Mouse (Mus musculus) left cerebral cortex, adult 18-20 months (tissue): Measurements from ENCODE around the gene Plekho2. TPM values are rescaled to one million over a fixed set of nuclear protein-coding genes. Genes with fewer than 3 reads are reported as not detected.

Experiments
- DNase-seq, 2 experiments: peaks; one replicate each; pipeline ENCODE4 v3.0.0; 2021 to 2022; ENCODE audit warnings: low spot score in 2 of 2, mixed read lengths in 1 of 2
- long read RNA-seq, 2 experiments: library from polyadenylated mRNA; stranded (forward); transcript quantifications; one replicate each; pipeline ENCODE4 v2.0.0; 2021
- total RNA-seq, 2 experiments: library from RNA; stranded (reverse); gene quantifications; 2 replicates each; pipeline ENCODE4 v1.2.3; 2021

Plekho2 gene
- 10 to 100 TPM; 11.6 to 18.2 TPM for total RNA-seq
- long read RNA-seq, experiment 1, transcript Plekho2-201 (6 exons, 3,273 nt): major isoform, 6 of 12 reads
- long read RNA-seq, experiment 1, partial matches to known transcripts: 2 of 12 reads
- long read RNA-seq, experiment 1, other reads (novel, unspliced or antisense): 4 of 12 reads
- long read RNA-seq, experiment 2, transcript Plekho2-201 (6 exons, 3,273 nt): major isoform, 9 of 12 reads
- long read RNA-seq, experiment 2, partial matches to known transcripts: 1 of 12 reads
- long read RNA-seq, experiment 2, other reads (novel, unspliced or antisense): 2 of 12 reads

- DNase-seq: peak; percentile 72 to 81
These were observed at the start of gene Plekho2 for GRCm38 (mm10) chr9:65579781-65580371. Plekho2 (minus strand) TSS chr9:65580040.

- no peak for DNase-seq
These were observed 49.4 kb upstream of the Plekho2 start, which contains the start of gene Rbpms2 for GRCm38 (mm10) chr9:65629025-65629766. Rbpms2 (plus strand) TSS chr9:65629648.

DNA sequence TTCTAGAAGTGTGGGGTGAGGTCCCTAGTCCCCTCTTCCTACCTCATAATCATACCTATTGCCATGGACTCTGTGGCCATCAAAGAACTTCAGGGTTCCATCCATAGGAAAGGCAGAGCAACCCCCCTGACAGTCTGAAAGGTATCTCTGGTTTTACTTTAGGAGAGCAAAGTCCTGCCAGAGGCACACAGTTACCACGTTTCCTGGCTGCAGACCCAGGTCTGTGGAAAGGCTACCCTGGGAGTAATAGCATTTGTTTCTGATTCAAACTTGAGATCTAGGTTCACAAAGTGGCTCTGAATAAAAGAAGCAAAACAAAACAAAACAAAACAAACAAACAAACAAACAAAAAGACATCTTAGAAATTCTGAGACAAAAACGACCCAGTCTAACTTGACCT lies 44.4 kb upstream of the Plekho2 start:
- no peak for DNase-seq

DNA sequence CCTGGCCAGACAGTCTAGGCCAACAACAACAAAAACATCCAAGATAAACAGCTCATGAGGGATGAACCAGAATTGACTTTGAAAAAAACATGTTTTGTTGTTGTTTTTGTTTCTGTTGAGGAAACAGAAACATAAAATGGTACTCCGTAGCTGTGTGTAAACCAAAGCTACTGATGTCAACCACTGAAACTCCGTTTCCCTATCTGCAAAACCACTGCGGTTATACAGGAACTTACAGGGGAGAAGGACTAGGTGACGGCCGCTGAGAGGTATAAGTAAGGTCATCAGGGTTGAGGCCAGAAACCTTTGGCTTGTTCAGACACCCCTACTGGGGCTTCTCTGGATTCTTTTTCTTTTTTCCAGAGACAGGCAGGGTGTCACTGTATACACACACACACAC lies 43.0 kb upstream of the Plekho2 start:
- DNase-seq: no peak

DNA sequence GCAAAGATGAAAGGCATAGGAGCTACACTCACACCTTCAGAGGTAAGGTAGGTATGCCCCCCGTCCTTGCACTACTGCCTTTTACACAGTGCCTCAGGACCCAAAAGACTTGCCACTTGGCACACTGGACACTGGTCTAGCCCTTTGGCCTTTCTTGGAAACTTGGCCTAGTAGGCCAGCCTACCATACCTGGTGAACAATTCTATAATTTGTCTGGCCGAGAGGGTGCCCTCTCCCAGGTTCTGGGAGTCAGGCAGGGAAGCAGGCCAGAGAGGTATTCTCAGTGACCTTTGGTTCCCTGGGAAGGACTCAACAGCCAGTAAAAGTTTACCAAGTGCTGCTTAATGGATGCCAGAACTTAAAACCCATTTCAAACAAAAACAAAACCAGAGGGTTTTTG lies 41.8 kb upstream of the Plekho2 start:
- DNase-seq: no peak

GRCm38 (mm10) chr9:65621196-65621595 lies 41.4 kb upstream of the Plekho2 start:
- DNase-seq: no peak

DNA sequence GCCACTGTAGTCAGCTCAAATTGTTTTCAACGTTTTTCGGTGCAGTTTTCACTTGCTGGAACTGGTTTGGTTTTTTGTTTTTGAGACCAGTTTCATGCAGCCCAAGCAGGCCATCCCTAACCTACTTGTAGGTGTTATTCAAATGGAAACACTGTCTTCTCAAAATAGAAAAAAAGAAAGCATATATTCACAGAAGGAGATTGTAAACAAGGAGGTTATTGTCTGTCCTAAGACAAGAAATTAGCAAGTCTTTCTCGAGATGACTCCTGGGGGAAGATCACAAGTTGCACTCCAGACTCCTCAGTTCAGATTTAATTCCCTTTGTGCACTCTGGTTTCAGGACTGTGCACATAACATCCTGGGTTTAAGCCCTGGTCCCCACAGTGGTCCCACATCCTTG lies 39.5 kb upstream of the Plekho2 start:
- no peak for DNase-seq

DNA sequence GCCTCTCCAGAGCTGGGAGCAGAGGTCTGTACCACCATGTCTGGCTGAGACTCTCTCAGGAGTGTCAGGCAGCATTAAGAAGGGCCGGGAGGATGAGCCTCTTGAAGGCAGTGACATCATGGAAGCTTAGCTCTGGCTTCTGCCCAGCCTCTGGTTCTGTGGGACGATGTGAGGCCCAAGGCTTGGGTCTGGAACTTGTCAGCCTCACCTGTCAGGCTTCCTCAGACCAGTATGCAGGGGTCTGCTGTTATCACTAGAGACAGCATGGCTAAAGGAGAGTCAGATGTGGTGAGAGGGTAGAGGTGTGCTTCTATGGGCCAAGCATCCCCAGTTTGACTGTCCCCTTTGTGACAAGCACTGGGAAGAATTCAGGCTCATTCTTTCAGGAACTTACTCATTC lies 33.3 kb upstream of the Plekho2 start:
- no peak for DNase-seq

DNA sequence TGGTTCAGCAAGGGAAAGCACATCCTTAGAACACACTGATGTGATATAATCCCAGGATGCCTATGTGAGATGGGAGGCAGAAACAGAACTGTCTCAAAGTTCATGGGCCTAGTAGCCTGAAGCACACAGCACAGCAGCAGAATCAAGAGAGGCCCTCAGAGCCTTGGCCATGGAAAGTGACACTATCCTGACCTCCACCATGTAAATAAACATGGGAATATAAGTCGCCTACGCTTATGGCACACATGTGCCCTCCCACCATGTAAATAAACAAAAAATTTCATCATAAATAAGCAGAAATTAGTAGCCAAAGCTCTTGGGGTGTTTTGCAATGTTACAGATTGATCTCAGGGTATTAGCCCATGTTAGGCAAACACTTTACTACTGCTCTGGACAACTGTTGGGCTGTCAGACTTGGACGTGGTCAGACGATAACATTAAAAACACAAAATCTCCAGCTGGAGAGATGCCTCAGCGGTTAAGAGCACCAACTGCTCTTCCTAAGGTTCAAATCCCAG lies 32.2 kb upstream of the Plekho2 start:
- DNase-seq: no peak

- DNase-seq: no peak
These were observed 27.3 kb upstream of the Plekho2 start for GRCm38 (mm10) chr9:65607120-65607519.

DNA sequence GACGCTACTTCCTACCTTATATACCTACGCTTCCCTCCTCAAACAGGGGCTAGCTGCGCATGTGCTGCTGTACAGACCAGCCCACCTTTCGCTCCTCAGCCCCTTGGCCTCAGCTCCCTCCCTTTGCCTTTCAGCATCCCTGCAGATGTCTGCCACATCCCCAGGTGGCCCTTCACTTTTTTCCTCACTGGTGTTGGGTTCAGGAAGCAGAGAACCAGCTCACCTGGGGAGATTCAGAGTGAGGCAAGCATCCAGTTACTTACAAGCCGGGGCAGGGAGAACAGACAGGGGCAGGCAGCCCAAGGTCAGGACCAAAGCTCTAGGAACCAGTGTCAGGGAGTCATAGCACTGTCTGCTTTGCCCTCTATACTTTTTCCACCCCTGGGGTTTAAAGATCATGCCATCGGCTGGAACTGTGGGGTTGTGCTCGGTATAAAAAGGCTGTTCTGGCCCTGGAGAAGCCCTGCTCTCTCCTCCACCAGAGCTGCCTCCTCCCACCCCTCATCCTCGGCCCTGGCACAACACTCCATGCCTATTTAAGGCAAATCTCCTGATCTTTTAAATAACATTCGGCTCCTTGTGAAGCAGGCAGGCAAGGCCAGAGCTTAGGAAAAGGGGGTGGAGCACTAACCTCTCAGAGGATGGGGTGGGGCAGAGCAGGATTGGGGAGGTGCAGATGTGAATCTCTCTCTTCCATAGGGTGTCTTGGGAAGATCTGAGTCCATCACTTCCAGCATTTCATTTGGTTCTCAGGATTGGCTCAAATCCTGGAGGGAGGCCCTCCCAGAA lies 26.7 kb upstream of the Plekho2 start:
- DNase-seq: no peak

DNA sequence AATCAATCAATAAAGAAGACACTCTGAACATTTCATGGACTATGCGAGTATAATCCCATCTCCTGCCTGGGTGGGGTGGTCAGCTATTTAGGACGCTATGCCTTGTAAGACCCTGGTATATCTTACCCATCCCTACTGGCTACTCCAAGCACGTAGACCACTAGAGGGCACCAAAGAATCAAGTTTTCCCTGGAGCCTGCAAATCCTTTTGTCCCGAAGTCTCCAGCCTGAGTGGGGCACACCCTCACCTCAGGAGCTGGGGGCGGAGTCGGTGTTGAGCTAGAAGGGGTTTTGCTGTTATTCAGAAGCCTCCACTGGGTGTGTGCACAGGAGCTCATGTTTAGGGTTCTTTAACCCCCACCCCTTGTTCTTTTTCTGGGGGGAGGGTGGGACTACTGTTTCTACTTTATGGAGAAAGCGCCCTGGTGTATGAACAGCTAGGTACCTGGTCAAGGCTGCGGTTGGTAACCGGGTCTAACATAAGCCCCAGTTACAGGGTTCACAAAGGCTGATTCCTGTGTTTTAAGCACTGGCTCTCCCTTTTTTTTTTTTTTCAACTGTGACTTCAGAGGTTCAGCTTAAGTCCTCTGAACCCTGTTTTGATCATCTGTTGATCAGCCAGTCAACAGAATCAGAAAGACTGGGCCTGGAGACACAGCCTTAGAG lies 25.8 kb upstream of the Plekho2 start:
- DNase-seq: peak; percentile 42 to 51

DNA sequence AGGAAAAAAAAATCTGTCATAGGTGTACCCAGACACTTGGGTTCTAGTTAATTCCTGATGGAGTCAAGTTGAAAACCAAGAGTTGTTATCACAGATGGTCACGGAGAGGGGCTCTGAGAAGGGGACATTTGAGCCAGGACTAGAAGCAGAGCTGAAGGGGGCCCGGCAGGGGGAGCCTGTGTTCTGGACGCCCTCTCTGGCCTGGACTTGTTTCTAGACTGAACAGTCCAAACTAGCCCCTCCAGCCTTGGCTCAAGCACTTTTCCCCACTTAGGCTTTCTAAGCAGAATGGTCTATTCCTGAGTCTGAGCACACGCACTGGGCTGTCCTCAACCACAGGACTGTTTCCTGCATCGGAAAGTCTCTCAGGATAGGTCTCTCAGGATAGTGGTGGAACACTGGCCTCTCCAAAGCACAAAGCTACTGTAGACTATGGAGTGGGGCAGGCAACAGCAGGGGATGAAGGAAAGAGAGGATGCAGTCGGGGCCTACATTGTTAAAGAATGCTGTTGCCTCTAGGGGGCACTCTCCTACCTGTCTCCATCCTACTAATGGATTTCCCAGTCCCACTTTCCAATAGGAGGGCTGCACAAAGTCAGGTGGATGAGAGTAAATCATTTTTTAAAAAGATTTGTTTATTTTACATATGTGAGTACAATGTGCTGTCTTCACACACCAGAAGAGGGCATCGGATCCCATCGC lies 23.7 kb upstream of the Plekho2 start:
- DNase-seq: peak in 1 of 2 experiments; percentile 26

- DNase-seq: no peak
These were observed 21.1 kb upstream of the Plekho2 start for GRCm38 (mm10) chr9:65600951-65601350.

- peak in 1 of 2 experiments; percentile 45 for DNase-seq
These were observed 19.0 kb upstream of the Plekho2 start for GRCm38 (mm10) chr9:65598765-65599249.

GRCm38 (mm10) chr9:65593596-65593995 lies 13.8 kb upstream of the Plekho2 start:
- DNase-seq: no peak

DNA sequence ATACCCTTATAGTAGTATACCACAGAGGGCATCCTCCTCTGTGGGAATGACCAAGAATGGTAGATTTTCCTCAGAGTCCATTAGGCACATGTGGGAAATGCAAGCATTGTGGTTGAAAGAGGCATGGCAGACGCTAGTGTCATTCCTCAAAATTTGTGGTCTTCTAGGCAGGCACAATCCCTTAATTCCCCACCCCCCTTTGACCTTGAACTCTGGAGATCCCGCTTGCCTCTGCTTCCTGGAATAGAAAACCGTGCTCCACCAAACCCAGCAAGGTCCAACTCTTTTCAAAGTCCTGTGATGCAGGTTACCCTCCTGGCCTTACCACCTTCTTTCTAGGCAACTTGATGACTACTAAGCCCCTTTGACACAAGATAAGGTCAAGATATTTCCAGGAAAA lies 12.9 kb upstream of the Plekho2 start:
- DNase-seq: no peak

GRCm38 (mm10) chr9:65589091-65589490 lies 9.3 kb upstream of the Plekho2 start:
- DNase-seq: no peak

- peak in 1 of 2 experiments; percentile 24 for DNase-seq
These were observed 7.9 kb upstream of the Plekho2 start for GRCm38 (mm10) chr9:65587573-65588358.
